Mouse (Mus musculus): ENCODE data around the gene Eml2. TPM values are rescaled to one million over a fixed set of nuclear protein-coding genes. Genes with fewer than 3 reads are reported as not detected.

Eml2 gene
- polyA plus RNA-seq, 1 experiment from 2014 or later: 3.9 TPM

GRCm38 (mm10) chr7:19177216-19177615, 995 bp downstream of the Eml2 start:
- Histone ChIP-seq H3K9ac (replicated peaks) (no peak overlapping the region), H3K4me3 (replicated peaks) (0 out of 2 replicates have a peak overlapping the region, but pooled peaks have one; percentile 9), H3K4me1 (replicated peaks) (peaks cover 36% of the 10 kb centered on the region), H3K27ac (no peak overlapping the region), H3K9me3 (peaks cover 11% of the 10 kb centered on the region; the same call in 1 of the 2 replicates), H3K27me3 (peaks cover 66% of the 10 kb centered on the region), H3K4me2 (no peak overlapping the region), H3K36me3 (no peaks in the 10 kb centered on the region)
- no peak for ATAC-seq (ENCODE audit: insufficient number of reproducible peaks, insufficient read depth, low FRiP score, low TSS enrichment, low read depth)
- 63% methylated on average over 7 of the region's 7 CpGs for WGBS

GRCm38 (mm10) chr7:19178035-19178434, 1.8 kb downstream of the Eml2 start:
- Histone ChIP-seq H3K4me1 (replicated peaks) (peaks cover 32% of the 10 kb centered on the region), H3K9ac (replicated peaks) (no peak overlapping the region), H3K4me3 (replicated peaks) (peak overlapping the region; percentile 6; the same call in 1 of the 2 replicates), H3K27me3 (peaks cover 66% of the 10 kb centered on the region), H3K9me3 (peaks cover 11% of the 10 kb centered on the region; the same call in 1 of the 2 replicates), H3K27ac (no peak overlapping the region), H3K4me2 (0 out of 2 replicates have a peak overlapping the region, but pooled peaks have one; percentile 8), H3K36me3 (no peaks in the 10 kb centered on the region)
- ATAC-seq (ENCODE audit: insufficient number of reproducible peaks, insufficient read depth, low FRiP score, low TSS enrichment, low read depth): no peak
- 6% methylated on average over 18 of the region's 18 CpGs for WGBS

GRCm38 (mm10) chr7:19178443-19179092, 2.3 kb downstream of the Eml2 start:
- H3K27ac ChIP-seq: no peak overlapping the region
- peaks cover 3% of the 10 kb centered on the region; the same call in 1 of the 2 replicates for H3K36me3 ChIP-seq
- no peak for ATAC-seq (ENCODE audit: insufficient number of reproducible peaks, insufficient read depth, low FRiP score, low TSS enrichment, low read depth)
- peaks cover 32% of the 10 kb centered on the region for H3K4me1 ChIP-seq (replicated peaks)
- H3K27me3 ChIP-seq: peaks cover 66% of the 10 kb centered on the region
- H3K9ac ChIP-seq (replicated peaks): 0 out of 2 replicates have a peak overlapping the region, but pooled peaks have one; percentile 34
- peak overlapping the region; percentile 33 for H3K4me3 ChIP-seq (replicated peaks)
- peaks cover 11% of the 10 kb centered on the region; the same call in 1 of the 2 replicates for H3K9me3 ChIP-seq
- H3K4me2 ChIP-seq: peak overlapping the region; percentile 56
- 7% methylated on average over 27 of the region's 27 CpGs for WGBS

- Histone ChIP-seq H3K27ac (no peak overlapping the region), H3K9ac (replicated peaks) (0 out of 2 replicates have a peak overlapping the region, but pooled peaks have one; percentile 34), H3K27me3 (peaks cover 62% of the 10 kb centered on the region), H3K9me3 (peaks cover 11% of the 10 kb centered on the region; the same call in 1 of the 2 replicates), H3K4me3 (replicated peaks) (peak overlapping the region; percentile 33), H3K36me3 (peaks cover 9% of the 10 kb centered on the region; the same call in 1 of the 2 replicates), H3K4me1 (replicated peaks) (peaks cover 32% of the 10 kb centered on the region), H3K4me2 (peak overlapping the region; percentile 56)
- ATAC-seq (ENCODE audit: insufficient number of reproducible peaks, insufficient read depth, low FRiP score, low TSS enrichment, low read depth): no peak
- under 1% methylated on average over 31 of the region's 32 CpGs for WGBS
Measured at GRCm38 (mm10) chr7:19179173-19179572, 3.0 kb downstream of the Eml2 start.

- peak overlapping the region; percentile 33; the same call in 1 of the 2 replicates for H3K4me3 ChIP-seq (replicated peaks)
- 37% methylated on average over 6 of the region's 6 CpGs for WGBS
Measured at GRCm38 (mm10) chr7:19179936-19180335, 3.7 kb downstream of the Eml2 start.

GRCm38 (mm10) chr7:19180862-19181429, 4.7 kb downstream of the Eml2 start:
- ATAC-seq (ENCODE audit: insufficient number of reproducible peaks, insufficient read depth, low FRiP score, low TSS enrichment, low read depth): no peak
- H3K9ac ChIP-seq (replicated peaks): peak overlapping the region; percentile 67
- peak overlapping the region; percentile 83 for H3K4me2 ChIP-seq
- H3K4me3 ChIP-seq (replicated peaks): peak overlapping the region; percentile 58
- H3K27me3 ChIP-seq: peaks cover 48% of the 10 kb centered on the region
- 1% methylated on average over 27 of the region's 27 CpGs for WGBS
- H3K9me3 ChIP-seq: peaks cover 6% of the 10 kb centered on the region; the same call in 1 of the 2 replicates
- no peak overlapping the region for H3K27ac ChIP-seq
- H3K4me1 ChIP-seq (replicated peaks): peaks cover 40% of the 10 kb centered on the region
- peaks cover 18% of the 10 kb centered on the region; the same call in 1 of the 2 replicates for H3K36me3 ChIP-seq

More at GRCm38 (mm10) chr7:19179936-19180335, 3.7 kb downstream of the Eml2 start:
- no peak for ATAC-seq (ENCODE audit: insufficient number of reproducible peaks, insufficient read depth, low FRiP score, low TSS enrichment, low read depth)
- Histone ChIP-seq H3K9ac (replicated peaks) (no peak overlapping the region), H3K27me3 (peaks cover 56% of the 10 kb centered on the region), H3K27ac (no peak overlapping the region), H3K9me3 (peaks cover 11% of the 10 kb centered on the region; the same call in 1 of the 2 replicates), H3K4me1 (replicated peaks) (peaks cover 38% of the 10 kb centered on the region), H3K4me2 (no peak overlapping the region; the same call in 1 of the 2 replicates), H3K36me3 (peaks cover 11% of the 10 kb centered on the region; the same call in 1 of the 2 replicates)

GRCm38 (mm10) chr7:19184250-19184649, 8.0 kb downstream of the Eml2 start:
- peaks cover 44% of the 10 kb centered on the region for H3K36me3 ChIP-seq
- no peak for ATAC-seq (ENCODE audit: insufficient number of reproducible peaks, insufficient read depth, low FRiP score, low TSS enrichment, low read depth)
- no peaks in the 10 kb centered on the region for H3K9me3 ChIP-seq
- no peak overlapping the region for H3K9ac ChIP-seq (replicated peaks)
- H3K27me3 ChIP-seq: peaks cover 15% of the 10 kb centered on the region
- WGBS: 83% methylated on average over 2 of the region's 2 CpGs
- no peak overlapping the region for H3K4me3 ChIP-seq (replicated peaks)
- no peak overlapping the region for H3K4me2 ChIP-seq
- peak overlapping the region; percentile 53; the same call in 1 of the 2 replicates for H3K27ac ChIP-seq
- H3K4me1 ChIP-seq (replicated peaks): peaks cover 25% of the 10 kb centered on the region

GRCm38 (mm10) chr7:19184758-19185157, 8.5 kb downstream of the Eml2 start:
- H3K4me1 ChIP-seq (replicated peaks): peaks cover 22% of the 10 kb centered on the region
- H3K9ac ChIP-seq (replicated peaks): no peak overlapping the region
- H3K27ac ChIP-seq: peak overlapping the region; percentile 53; the same call in 1 of the 2 replicates
- WGBS: 84% methylated on average over 6 of the region's 6 CpGs
- H3K9me3 ChIP-seq: no peaks in the 10 kb centered on the region
- H3K4me3 ChIP-seq (replicated peaks): no peak overlapping the region
- H3K27me3 ChIP-seq: peaks cover 10% of the 10 kb centered on the region
- H3K4me2 ChIP-seq: no peak overlapping the region
- ATAC-seq (ENCODE audit: insufficient number of reproducible peaks, insufficient read depth, low FRiP score, low TSS enrichment, low read depth): no peak
- peaks cover 45% of the 10 kb centered on the region for H3K36me3 ChIP-seq

- Histone ChIP-seq H3K4me3 (replicated peaks) (no peak overlapping the region), H3K4me2 (no peak overlapping the region), H3K4me1 (replicated peaks) (no peaks in the 10 kb centered on the region), H3K27me3 (no peaks in the 10 kb centered on the region), H3K9ac (replicated peaks) (no peak overlapping the region), H3K36me3 (peaks cover 86% of the 10 kb centered on the region), H3K9me3 (peaks cover 7% of the 10 kb centered on the region; the same call in 1 of the 2 replicates), H3K27ac (no peak overlapping the region)
- no peak for ATAC-seq (ENCODE audit: insufficient number of reproducible peaks, insufficient read depth, low FRiP score, low TSS enrichment, low read depth)
- WGBS: 94% methylated on average over 4 of the region's 4 CpGs
Measured at GRCm38 (mm10) chr7:19194676-19195075, 18.5 kb downstream of the Eml2 start.

- ATAC-seq (ENCODE audit: insufficient number of reproducible peaks, insufficient read depth, low FRiP score, low TSS enrichment, low read depth): no peak
- 64% methylated on average over 6 of the region's 6 CpGs for WGBS
- Histone ChIP-seq H3K9me3 (peaks cover 7% of the 10 kb centered on the region; the same call in 1 of the 2 replicates), H3K27me3 (no peaks in the 10 kb centered on the region), H3K27ac (no peak overlapping the region), H3K36me3 (peaks cover 84% of the 10 kb centered on the region), H3K4me1 (replicated peaks) (no peaks in the 10 kb centered on the region), H3K4me3 (replicated peaks) (no peak overlapping the region), H3K9ac (replicated peaks) (no peak overlapping the region), H3K4me2 (no peak overlapping the region)
Measured at GRCm38 (mm10) chr7:19196676-19197075, 20.5 kb downstream of the Eml2 start.

GRCm38 (mm10) chr7:19197985-19198384, 21.8 kb downstream of the Eml2 start:
- H3K9me3 ChIP-seq: peaks cover 7% of the 10 kb centered on the region; the same call in 1 of the 2 replicates
- H3K36me3 ChIP-seq: peaks cover 85% of the 10 kb centered on the region
- no peaks in the 10 kb centered on the region for H3K27me3 ChIP-seq
- no peak overlapping the region for H3K4me3 ChIP-seq (replicated peaks)
- ATAC-seq (ENCODE audit: insufficient number of reproducible peaks, insufficient read depth, low FRiP score, low TSS enrichment, low read depth): no peak
- H3K4me1 ChIP-seq (replicated peaks): no peaks in the 10 kb centered on the region
- WGBS: 31% methylated on average over 2 of the region's 2 CpGs
- H3K9ac ChIP-seq (replicated peaks): no peak overlapping the region
- no peak overlapping the region for H3K4me2 ChIP-seq
- H3K27ac ChIP-seq: no peak overlapping the region
